Mouse (Mus musculus) T-helper 17 cell (primary cell): ENCODE data around the gene Efcab9.

ENCODE experiments used
- in situ Hi-C, 2 experiments: fragments of 300-600 bp; cut with MboI, MseI; formaldehyde crosslinking; loops; 1 replicate in 1 of 2; 2 replicates in 1 of 2; pipeline ENCODE4 v1.15.1; 2025; ENCODE audit warnings: high pct_unique_total_duplicates in 2 of 2

The Efcab9 gene

DNA sequence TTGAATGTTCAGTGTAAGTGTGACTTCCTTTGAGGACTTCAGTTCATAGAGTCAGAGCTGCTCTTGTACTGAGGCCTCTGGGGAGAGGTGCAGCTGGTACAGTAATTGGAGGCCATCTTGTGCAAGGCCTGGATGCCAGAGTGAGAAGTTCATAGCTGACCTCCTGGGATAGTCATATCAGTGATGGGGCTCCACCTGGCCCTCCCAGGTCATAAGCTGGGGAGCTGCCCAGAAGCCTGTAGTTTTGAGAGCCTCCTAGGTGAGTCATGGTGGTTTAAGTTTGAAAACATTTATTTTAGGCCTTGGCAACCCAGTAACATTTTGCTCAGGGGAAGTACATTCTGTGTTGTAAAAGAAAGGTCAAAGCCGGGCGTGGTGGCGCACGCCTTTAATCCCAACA, 26.1 kb upstream of the Efcab9 start:
- in situ Hi-C loops = loop anchor here (10.0 to 25.0 kb wide), 2 partner anchors 543 to 546 kb away; partner anchors contain the start of gene Nsg2 (in 1 of the 2)

- in situ Hi-C loops = loop anchor here (10.0 to 25.0 kb wide), 2 partner anchors 542 to 544 kb away; partner anchors contain the start of gene Nsg2 (in 1 of the 2)
Measured at GRCm38 (mm10) chr11:32556333-32556990, 24.6 kb upstream of the Efcab9 start.

GRCm38 (mm10) chr11:32555103-32555689, 23.3 kb upstream of the Efcab9 start:
- in situ Hi-C loops = loop anchor here (10.0 to 25.0 kb wide), 2 partner anchors 540 to 543 kb away; partner anchors contain the start of gene Nsg2 (in 1 of the 2)

- in situ Hi-C loops = loop anchor here (10.0 to 25.0 kb wide), 2 partner anchors 540 to 542 kb away; partner anchors contain the start of gene Nsg2 (in 1 of the 2)
Measured at GRCm38 (mm10) chr11:32554141-32555091, 22.5 kb upstream of the Efcab9 start.

GRCm38 (mm10) chr11:32553311-32554140, 21.6 kb upstream of the Efcab9 start:
- in situ Hi-C loops = loop anchor here (10.0 to 25.0 kb wide), 2 partner anchors 539 to 541 kb away; partner anchors contain the start of gene Nsg2 (in 1 of the 2)

GRCm38 (mm10) chr11:32552401-32553090, 20.7 kb upstream of the Efcab9 start:
- in situ Hi-C loops = loop anchor here (10.0 to 25.0 kb wide), 2 partner anchors 538 to 540 kb away; partner anchors contain the start of gene Nsg2 (in 1 of the 2)

- in situ Hi-C loops = loop anchor here (10.0 to 25.0 kb wide), 2 partner anchors 537 to 539 kb away; partner anchors contain the start of gene Nsg2 (in 1 of the 2)
Measured at GRCm38 (mm10) chr11:32551579-32552297, 19.9 kb upstream of the Efcab9 start.

GRCm38 (mm10) chr11:32551056-32551455, 19.2 kb upstream of the Efcab9 start:
- in situ Hi-C loops = loop anchor here (10.0 to 25.0 kb wide), 2 partner anchors 536 to 539 kb away; partner anchors contain the start of gene Nsg2 (in 1 of the 2)

DNA sequence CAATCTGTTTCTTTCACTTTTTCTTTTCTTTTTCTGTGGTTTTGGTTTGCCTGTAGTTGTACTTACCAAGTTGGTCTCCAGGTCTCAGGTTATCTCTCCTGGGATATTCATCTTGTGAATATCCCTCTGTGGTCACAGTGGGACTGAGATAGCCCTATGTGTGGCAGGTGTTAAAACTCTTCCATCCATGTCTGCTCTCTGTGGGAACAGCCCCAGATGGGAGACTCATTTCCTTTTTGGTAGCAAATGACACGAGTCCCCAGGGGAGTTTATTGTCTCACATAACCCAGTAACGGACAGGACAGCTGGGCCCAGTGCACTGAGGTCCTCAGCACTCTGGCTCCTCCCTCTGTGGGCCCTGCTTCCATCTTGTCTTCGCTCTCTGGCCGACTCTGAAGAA, 18.2 kb upstream of the Efcab9 start:
- in situ Hi-C loops = loop anchor here (10.0 to 25.0 kb wide), 2 partner anchors 535 to 538 kb away; partner anchors contain the start of gene Nsg2 (in 1 of the 2)

DNA sequence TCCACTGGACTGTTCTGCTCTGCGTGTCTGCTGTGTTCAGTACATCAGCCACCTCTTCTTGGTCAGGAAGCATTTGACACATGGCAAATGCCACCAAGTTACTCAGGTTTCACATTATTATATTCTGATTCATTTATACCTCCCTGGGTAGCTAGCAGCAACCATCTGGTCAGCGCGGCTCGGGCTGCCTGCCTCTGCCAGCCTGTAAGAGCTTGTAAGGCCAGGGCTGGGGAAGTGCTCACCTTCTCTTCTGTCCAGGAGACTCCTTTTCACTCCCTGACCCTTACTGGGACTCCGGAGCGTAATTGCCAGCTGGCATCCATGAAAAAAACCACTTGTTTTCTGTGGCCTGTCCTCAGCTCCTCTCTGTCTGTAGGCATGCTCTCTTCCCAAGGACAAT, 17.4 kb upstream of the Efcab9 start:
- in situ Hi-C loops = no loop called here

- in situ Hi-C loops = no loop called here
Measured at GRCm38 (mm10) chr11:32548240-32548639, 16.4 kb upstream of the Efcab9 start.

DNA sequence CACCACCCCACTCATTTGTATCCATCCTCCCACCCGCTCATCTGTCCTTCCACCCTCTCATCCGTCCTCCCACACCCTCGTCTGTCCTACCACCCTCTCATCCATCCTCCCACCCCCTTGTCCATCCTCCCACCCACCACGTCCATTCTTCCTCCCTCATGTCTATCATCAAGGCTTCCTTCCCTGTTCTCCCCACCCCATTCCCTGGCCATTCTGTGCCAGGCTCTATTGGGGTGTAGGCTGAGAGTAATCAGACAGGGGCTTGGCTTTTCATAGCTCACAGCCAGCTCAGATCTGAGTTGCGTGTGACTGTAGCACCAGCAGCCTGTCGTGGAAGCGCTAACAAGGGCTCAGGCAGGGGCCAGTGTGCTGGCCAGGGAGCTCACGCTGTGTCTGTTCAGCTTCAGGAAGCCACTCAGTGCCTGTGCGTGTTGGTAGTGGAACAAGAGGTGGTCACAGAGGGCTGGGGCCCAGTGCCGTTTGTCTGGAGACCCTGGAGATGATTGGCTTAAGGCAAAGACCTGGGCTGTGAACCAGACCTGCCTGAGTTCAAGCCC, 15.6 kb upstream of the Efcab9 start:
- in situ Hi-C loops = no loop called here

DNA sequence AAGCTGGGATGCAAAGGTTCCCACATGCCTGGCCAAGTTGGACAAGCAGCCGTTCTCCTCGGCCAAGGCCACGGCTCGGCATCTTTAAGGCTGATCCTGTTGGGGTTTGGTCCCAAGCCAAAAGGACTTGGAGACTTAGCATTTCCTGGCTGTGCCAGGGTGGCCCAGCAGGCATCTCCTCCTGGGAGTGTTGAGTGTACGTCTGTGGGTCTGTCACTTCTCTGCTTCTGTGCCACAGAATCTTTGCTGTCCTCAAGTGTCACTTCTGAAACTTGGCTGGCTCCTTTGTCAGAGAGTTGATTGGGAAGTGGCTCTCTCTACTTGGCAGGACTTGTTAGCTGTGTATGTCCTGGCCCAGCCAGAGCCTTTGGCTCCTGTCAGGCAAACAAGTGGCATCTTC, 14.6 kb upstream of the Efcab9 start:
- in situ Hi-C loops = no loop called here

DNA sequence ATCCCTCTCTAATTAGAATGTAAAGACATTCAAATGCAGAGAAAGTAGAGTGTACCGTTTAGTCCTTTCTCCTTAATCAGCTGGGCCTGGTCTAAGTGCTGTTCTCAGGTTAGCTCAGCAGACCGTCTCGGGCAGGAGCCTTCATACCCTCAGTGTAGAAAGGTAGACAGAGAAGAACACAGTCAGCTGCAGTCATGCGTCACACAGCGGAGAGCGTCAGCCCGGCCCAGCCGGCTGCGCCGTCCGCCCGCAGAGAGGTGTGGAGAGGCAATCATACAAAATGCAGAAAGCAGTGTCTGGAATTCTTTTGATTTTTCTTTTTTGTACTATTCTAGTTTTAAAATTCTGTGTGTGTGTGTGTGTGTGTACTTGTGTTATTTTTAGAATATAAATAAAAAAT, 13.7 kb upstream of the Efcab9 start:
- in situ Hi-C loops = no loop called here

DNA sequence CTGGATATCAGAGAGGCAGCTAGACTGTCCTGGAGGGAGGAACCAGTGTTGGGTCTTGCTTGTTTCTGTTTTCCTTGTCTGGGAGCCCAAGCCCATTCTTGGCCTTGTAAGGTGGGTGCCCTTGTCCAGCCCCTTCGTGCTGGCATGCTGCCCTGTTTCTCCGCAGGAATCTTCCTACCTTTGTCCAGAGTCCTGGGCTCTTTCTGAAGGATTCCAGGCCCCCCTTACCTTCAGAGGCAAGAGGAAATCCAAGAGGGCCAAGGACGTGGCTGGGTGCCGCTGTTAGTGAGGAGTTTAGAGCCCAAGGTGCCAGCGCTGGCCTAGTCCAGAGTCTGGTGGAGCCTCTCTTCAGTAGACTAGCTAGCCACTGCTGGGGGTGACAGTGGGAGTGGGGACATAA, 12.6 kb upstream of the Efcab9 start:
- in situ Hi-C loops = no loop called here

- in situ Hi-C loops = no loop called here
Measured at GRCm38 (mm10) chr11:32544041-32544440, 12.2 kb upstream of the Efcab9 start.

DNA sequence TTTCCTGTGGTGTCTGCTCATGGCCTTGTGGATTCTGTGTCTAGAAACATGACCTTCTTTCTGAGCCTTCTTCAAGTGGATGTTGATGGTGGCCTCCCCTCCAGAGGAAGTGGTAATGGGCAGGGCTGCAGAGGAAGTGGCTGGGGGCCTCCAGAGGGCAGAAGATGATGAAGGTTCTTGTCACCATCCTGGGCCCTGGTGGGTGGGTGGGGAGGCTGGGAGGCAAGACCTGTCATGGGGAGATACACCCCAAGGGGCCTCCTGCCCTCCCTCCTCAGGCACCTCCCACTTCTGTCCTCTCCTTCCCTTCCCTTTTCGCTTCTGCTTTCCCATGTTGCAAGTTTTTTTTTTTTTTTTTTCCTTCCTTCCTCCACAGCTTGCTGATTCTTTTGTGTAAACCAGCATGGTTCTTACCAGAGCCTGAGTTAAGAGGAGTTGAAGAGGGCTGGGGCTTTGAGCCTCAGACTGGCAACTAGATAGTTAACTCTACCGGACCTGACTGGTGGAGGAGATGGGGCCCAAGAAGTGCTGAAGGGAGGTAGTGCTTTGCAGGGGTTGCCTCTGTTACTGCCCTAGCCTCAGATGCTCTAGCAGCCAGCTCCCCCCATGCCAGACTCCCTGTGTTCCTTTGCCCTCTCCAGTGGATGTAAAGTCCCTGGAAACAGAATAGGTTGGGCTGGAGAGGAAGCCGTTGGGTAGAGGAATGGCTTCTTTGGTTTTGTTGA, 11.0 kb upstream of the Efcab9 start:
- in situ Hi-C loops = no loop called here

- in situ Hi-C loops = no loop called here
Measured at GRCm38 (mm10) chr11:32542181-32542580, 10.3 kb upstream of the Efcab9 start.
